In genomic region chr7:100305894-100306293, GRCm38 (mm10) we compare ENCODE assay signal across 21 mouse cellular contexts. TPM values are rescaled to one million over a fixed set of nuclear protein-coding genes. Genes with fewer than 3 reads are reported as not detected.
A peak's percentile ranks its signal among the peaks of the same experiment; 100 is the strongest.
DNase-seq lines count a peak whose midpoint lies in the region; ATAC-seq lines count a peak whose summit lies in the region.
"Had no signal": no experiment of that assay in that cellular context is flagged by ENCODE, and none has a peak within 500 bp of the region (broad histone marks: within the 10 kb centered on the region; RNA-seq: fewer than 3 reads in every experiment).

No protein-coding gene starts in this region.

- intact Hi-C loops in heart, postnatal 25 days (cut with DNase I), result no loop called here

- no peak overlapping the region for H3K4me3 ChIP-seq in forebrain, embryonic 11.5 days (ENCODE audit: low read depth, low read length)
- no peak overlapping the region for H3K4me3 ChIP-seq in forebrain, embryonic 15.5 days
- H3K4me3 ChIP-seq in midbrain, embryonic 11.5 days (ENCODE audit: low read depth, low read length), result no peak overlapping the region
- H3K4me3 ChIP-seq in midbrain, embryonic 14.5 days (replicated peaks; ENCODE audit: low read depth, low read length), result no peak overlapping the region

- no peaks in the 10 kb centered on the region for H3K27me3 ChIP-seq in forebrain, embryonic 11.5 days (ENCODE audit: control insufficient read depth, insufficient read depth, low read length)
- H3K27me3 ChIP-seq in forebrain, embryonic 15.5 days, result no peaks in the 10 kb centered on the region
- no peaks in the 10 kb centered on the region for H3K27me3 ChIP-seq in midbrain, embryonic 11.5 days (ENCODE audit: control insufficient read depth, insufficient read depth, low read length)
- no peaks in the 10 kb centered on the region for H3K27me3 ChIP-seq in midbrain, embryonic 14.5 days (ENCODE audit: control insufficient read depth, insufficient read depth, low read length)
- H3K27me3 ChIP-seq: Patski had no signal

- H3K9ac ChIP-seq in forebrain, embryonic 11.5 days (ENCODE audit: low read length), result no peak overlapping the region
- H3K9ac ChIP-seq in forebrain, embryonic 15.5 days (replicated peaks), result no peak overlapping the region
- no peak overlapping the region for H3K9ac ChIP-seq in midbrain, embryonic 11.5 days (ENCODE audit: low read length)
- H3K9ac ChIP-seq in midbrain, embryonic 14.5 days (replicated peaks; ENCODE audit: low read length), result no peak overlapping the region

- peaks cover 3% of the 10 kb centered on the region; the same call in 1 of the 2 replicates for H3K4me1 ChIP-seq in forebrain, embryonic 11.5 days (replicated peaks; ENCODE audit: control insufficient read depth, insufficient read depth, low read length)
- peaks cover 43% of the 10 kb centered on the region for H3K4me1 ChIP-seq in forebrain, embryonic 15.5 days
- peaks cover 13% of the 10 kb centered on the region for H3K4me1 ChIP-seq in midbrain, embryonic 11.5 days (ENCODE audit: control insufficient read depth, insufficient read depth, low read length)
- H3K4me1 ChIP-seq in midbrain, embryonic 14.5 days (ENCODE audit: control insufficient read depth, insufficient read depth, low read length), result peaks cover 37% of the 10 kb centered on the region

- ATAC-seq in forebrain, embryonic 11.5 days (replicated peaks; ENCODE audit: low FRiP score), result no peak
- no peak for ATAC-seq in forebrain, embryonic 15.5 days (replicated peaks)
- no peak for ATAC-seq in midbrain, embryonic 11.5 days (ENCODE audit: low FRiP score)
- ATAC-seq in midbrain, embryonic 14.5 days (ENCODE audit: low FRiP score, low TSS enrichment), result no peak
- ATAC-seq: activated CD4-positive, CD25-positive, alpha-beta regulatory T cell, adult 4 months; CD4-positive, CD25-positive, alpha-beta regulatory T cell, adult 4 months; Patski had no signal

- H3K36me3 ChIP-seq in forebrain, embryonic 11.5 days (ENCODE audit: control insufficient read depth, insufficient read depth, low read length), result no peaks in the 10 kb centered on the region
- no peaks in the 10 kb centered on the region for H3K36me3 ChIP-seq in forebrain, embryonic 15.5 days
- no peaks in the 10 kb centered on the region for H3K36me3 ChIP-seq in midbrain, embryonic 11.5 days (ENCODE audit: control insufficient read depth, insufficient read depth, low read length)
- H3K36me3 ChIP-seq in midbrain, embryonic 14.5 days (ENCODE audit: control insufficient read depth, insufficient read depth, low read length), result no peaks in the 10 kb centered on the region
- H3K36me3 ChIP-seq: G1E had no signal

- no peaks in the 10 kb centered on the region for H3K9me3 ChIP-seq in forebrain, embryonic 11.5 days (ENCODE audit: control insufficient read depth, low read length)
- H3K9me3 ChIP-seq in forebrain, embryonic 15.5 days, result no peaks in the 10 kb centered on the region
- no peaks in the 10 kb centered on the region for H3K9me3 ChIP-seq in midbrain, embryonic 11.5 days (ENCODE audit: control insufficient read depth, low read length)
- H3K9me3 ChIP-seq in midbrain, embryonic 14.5 days (ENCODE audit: control insufficient read depth, low read length), result no peaks in the 10 kb centered on the region
- H3K9me3 ChIP-seq: G1E had no signal

- 92% methylated on average over 9 of the region's 9 CpGs for WGBS in forebrain, embryonic 11.5 days
- 90% methylated on average over 9 of the region's 9 CpGs for WGBS in forebrain, embryonic 15.5 days
- 93% methylated on average over 9 of the region's 9 CpGs for WGBS in midbrain, embryonic 11.5 days
- WGBS in midbrain, embryonic 14.5 days, result 92% methylated on average over 9 of the region's 9 CpGs

- no peak overlapping the region for H3K4me2 ChIP-seq in forebrain, embryonic 11.5 days (ENCODE audit: low read depth, low read length, severe bottlenecking)
- H3K4me2 ChIP-seq in forebrain, embryonic 15.5 days (replicated peaks), result no peak overlapping the region
- no peak overlapping the region for H3K4me2 ChIP-seq in midbrain, embryonic 11.5 days
- H3K4me2 ChIP-seq in midbrain, embryonic 14.5 days (ENCODE audit: low read length), result no peak overlapping the region

- no peak overlapping the region for H3K27ac ChIP-seq in forebrain, embryonic 11.5 days (ENCODE audit: low read depth, low read length)
- H3K27ac ChIP-seq in forebrain, embryonic 15.5 days (replicated peaks), result no peak overlapping the region
- H3K27ac ChIP-seq in midbrain, embryonic 11.5 days (ENCODE audit: low read depth, low read length), result no peak overlapping the region
- no peak overlapping the region for H3K27ac ChIP-seq in midbrain, embryonic 14.5 days (replicated peaks; ENCODE audit: low read depth, low read length)

- DNase-seq in forebrain, embryonic 11.5 days (ENCODE audit: low spot score), result peak; percentile 17
- peak; percentile 75 for DNase-seq in heart, adult 11 months
- DNase-seq in heart, postnatal 25 days (ENCODE audit: low spot score), result no peak
- peak; percentile 74 for DNase-seq in midbrain, embryonic 11.5 days (ENCODE audit: low spot score, missing footprints)
- no peak for DNase-seq in midbrain, embryonic 14.5 days
- DNase-seq: adrenal gland, adult 2 months; adrenal gland, adult 8-10 months; adrenal gland, postnatal 10 days; adrenal gland, postnatal 14 days; adrenal gland, postnatal 25 days; adrenal gland, postnatal 36 days; B cell, adult 2 months; cerebellum, adult 11 months; cerebellum, adult 11-12 months; cerebellum, adult 18-20 months had no signal

RNA-seq across cellular contexts. Expression of gene P4ha3, which starts 20.6 kb away (rescaled TPM):
- 5.6 and 6.8 TPM in 2 replicates for polyA plus RNA-seq in forebrain, embryonic 11.5 days (2014; fragmentation: Nextera tagmentation; extraction: Ambion mirVana)
- polyA plus RNA-seq in forebrain, embryonic 15.5 days (2015; fragmentation: Nextera tagmentation; extraction: Ambion mirVana), result 2.4 and 2.7 TPM in 2 replicates
- total RNA-seq in heart, postnatal 25 days (2021), result under 1 TPM; 0.45 to 0.73 TPM
- polyA plus RNA-seq in midbrain, embryonic 11.5 days (2014; fragmentation: Nextera tagmentation; extraction: Ambion mirVana), result 5.1 and 6.1 TPM in 2 replicates
- polyA plus RNA-seq in midbrain, embryonic 14.5 days (2014; fragmentation: Nextera tagmentation; extraction: Ambion mirVana), result 6.8 and 7.8 TPM in 2 replicates
- total RNA-seq: CH12.LX had no signal
- polyA plus RNA-seq: CD4-positive, CD25-positive, alpha-beta regulatory T cell, adult 4 months; G1E had no signal

Comparison
In these comparisons a context has a peak if more than half of its experiments do, and no peak if none do; other contexts are left out.
1. DNase-seq: peak in forebrain, embryonic 11.5 days (single experiment), heart, adult 11 months (single experiment) and midbrain, embryonic 11.5 days (single experiment); none in heart, postnatal 25 days (single experiment) and midbrain, embryonic 14.5 days (single experiment).